ENCODE assay signal across 7 mouse cellular contexts in the genomic region with DNA sequence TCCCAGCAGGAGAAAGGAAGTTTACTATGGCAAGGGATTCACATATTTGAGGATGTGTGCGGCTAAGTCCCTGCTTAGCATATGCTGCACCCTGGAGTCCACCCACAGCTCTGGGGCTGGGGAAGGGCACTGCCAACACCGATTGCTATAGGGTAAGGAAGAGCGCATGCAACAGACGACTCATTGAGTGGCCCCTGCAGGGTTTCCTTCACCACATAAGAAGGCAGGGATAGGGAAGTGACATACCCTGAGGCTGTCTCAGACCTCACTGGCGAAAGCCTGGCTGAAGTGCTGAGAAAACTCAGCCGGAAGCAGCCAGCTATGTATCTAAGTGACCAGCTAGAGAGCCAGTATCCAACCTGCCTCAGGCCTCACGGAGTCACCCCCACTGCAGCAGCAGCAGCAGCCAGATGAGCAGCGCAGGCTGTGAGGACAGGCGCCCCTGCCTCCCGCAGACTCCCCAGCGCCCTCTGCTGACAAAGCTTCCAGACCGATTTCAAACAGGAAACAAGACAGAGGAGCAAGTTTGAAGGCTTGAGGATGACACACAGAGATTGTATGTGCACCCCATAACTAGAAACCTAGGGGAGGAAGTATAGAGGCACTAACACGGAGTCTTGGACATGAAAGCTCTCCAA. TPM values are rescaled to one million over a fixed set of nuclear protein-coding genes. Genes with fewer than 3 reads are reported as not detected.
DNase-seq lines count a peak whose midpoint lies in the region; ATAC-seq and TF ChIP-seq lines count a peak whose summit lies in the region.

No protein-coding gene starts in this region.

- TF ChIP-seq CTCF in kidney, postnatal 0 days (IDR thresholded peaks at IDR 0.05; ENCODE audit: low read depth) = peak; percentile 72
- TF ChIP-seq CTCF in lung, postnatal 0 days (IDR thresholded peaks at IDR 0.05) = peak; percentile 76

- no peaks in the 10 kb centered on the region for H3K9me3 ChIP-seq in kidney, postnatal 0 days (replicated peaks; ENCODE audit: low read length)
- H3K9me3 ChIP-seq in lung, postnatal 0 days (ENCODE audit: low read length) = no peaks in the 10 kb centered on the region

- H3K4me3 ChIP-seq in kidney, postnatal 0 days (replicated peaks; ENCODE audit: low read depth, low read length) = no peak overlapping the region
- no peak overlapping the region for H3K4me3 ChIP-seq in lung, postnatal 0 days (ENCODE audit: low read depth, low read length)

- no peaks in the 10 kb centered on the region for H3K4me1 ChIP-seq in kidney, postnatal 0 days (replicated peaks; ENCODE audit: insufficient read depth, low read length)
- no peaks in the 10 kb centered on the region for H3K4me1 ChIP-seq in lung, postnatal 0 days (ENCODE audit: insufficient read depth, low read depth, low read length)

- TF ChIP-seq EP300 in lung, postnatal 0 days (IDR thresholded peaks at IDR 0.05) = no peak

- DNase-seq in layer of hippocampus, adult 18-20 months (ENCODE audit: low spot score in 2 of 2) = peak; percentile 11 to 51
- DNase-seq in layer of hippocampus, adult 9-11 months = no peak
- DNase-seq in NIH3T3 (ENCODE audit: low read depth) = peak; percentile 67
- peak; percentile 68 for DNase-seq in embryo, embryonic 10 days (ENCODE audit: low spot score)
- peak; percentile 40 for DNase-seq in kidney, postnatal 0 days (ENCODE audit: low spot score)
- DNase-seq in lung, postnatal 0 days (ENCODE audit: low spot score) = peak; percentile 44
- peak; percentile 46 for DNase-seq in splenic B cell, adult 2 months (ENCODE audit: low read depth, low spot score)

- no peak overlapping the region for H3K27ac ChIP-seq in kidney, postnatal 0 days
- H3K27ac ChIP-seq in lung, postnatal 0 days (ENCODE audit: low read length) = no peak overlapping the region

- H3K9ac ChIP-seq in kidney, postnatal 0 days (ENCODE audit: low read depth, low read length) = no peak overlapping the region
- no peak overlapping the region for H3K9ac ChIP-seq in lung, postnatal 0 days (replicated peaks; ENCODE audit: low read depth)

- H3K4me2 ChIP-seq in kidney, postnatal 0 days (ENCODE audit: low read length) = no peak overlapping the region
- no peak overlapping the region for H3K4me2 ChIP-seq in lung, postnatal 0 days (replicated peaks; ENCODE audit: low read depth, low read length)

- no peak for ATAC-seq in kidney, postnatal 0 days (replicated peaks; ENCODE audit: low FRiP score, low read depth)
- no peak for ATAC-seq in lung, postnatal 0 days

- H3K27me3 ChIP-seq in kidney, postnatal 0 days (ENCODE audit: insufficient read depth, low read length) = no peaks in the 10 kb centered on the region
- H3K27me3 ChIP-seq in lung, postnatal 0 days (replicated peaks; ENCODE audit: insufficient read depth, low read length) = no peaks in the 10 kb centered on the region
- H3K27me3 ChIP-seq in splenic B cell, adult 2 months (ENCODE audit: control insufficient read depth, insufficient read depth, low read length, poor library complexity, severe bottlenecking) = no peaks in the 10 kb centered on the region

- WGBS in kidney, postnatal 0 days = 21% methylated on average over 13 of the region's 13 CpGs
- 16% methylated on average over 13 of the region's 13 CpGs for whole genome bisulfite sequencing in lung, postnatal 0 days

- no peaks in the 10 kb centered on the region for H3K36me3 ChIP-seq in kidney, postnatal 0 days (ENCODE audit: insufficient read depth, low read length)
- no peaks in the 10 kb centered on the region for H3K36me3 ChIP-seq in lung, postnatal 0 days (ENCODE audit: insufficient read depth, low read length)
- H3K36me3 ChIP-seq in splenic B cell, adult 2 months (ENCODE audit: control insufficient read depth, insufficient read depth, low read length, poor library complexity, severe bottlenecking) = no peaks in the 10 kb centered on the region

RNA-seq across cellular contexts. Expression of a gene that starts 17.8 kb away (rescaled TPM):
- 10 to 100 TPM; 43.0 to 46.4 TPM for total RNA-seq in layer of hippocampus, adult 18-20 months (2021)
- 111 and 114 TPM in 2 replicates for polyA plus RNA-seq in kidney, postnatal 0 days (2015; fragmentation: Nextera tagmentation; extraction: Ambion mirVana)
- 36.1 and 37.2 TPM in 2 replicates for polyA plus RNA-seq in lung, postnatal 0 days (2015; fragmentation: Nextera tagmentation; extraction: Ambion mirVana)

RNA-seq across cellular contexts. Expression of a gene that starts 22.4 kb away (rescaled TPM):
- total RNA-seq in layer of hippocampus, adult 18-20 months (2021) = under 1 TPM in 1 of 2 experiments, not detected in 1; 0.05 TPM
- 0.08 TPM in 2 replicates for polyA plus RNA-seq in kidney, postnatal 0 days (2015; fragmentation: Nextera tagmentation; extraction: Ambion mirVana)
- 0.50 and 0.51 TPM in 2 replicates for polyA plus RNA-seq in lung, postnatal 0 days (2015; fragmentation: Nextera tagmentation; extraction: Ambion mirVana)

RNA-seq across cellular contexts. Expression of a gene that starts 27.6 kb away (rescaled TPM):
- 10 to 100 TPM; 41.8 to 43.7 TPM for total RNA-seq in layer of hippocampus, adult 18-20 months (2021)
- 13.1 and 15.0 TPM in 2 replicates for polyA plus RNA-seq in kidney, postnatal 0 days (2015; fragmentation: Nextera tagmentation; extraction: Ambion mirVana)
- polyA plus RNA-seq in lung, postnatal 0 days (2015; fragmentation: Nextera tagmentation; extraction: Ambion mirVana) = 11.6 and 12.2 TPM in 2 replicates
